Mouse (Mus musculus) gastrocnemius, postnatal 36 days (tissue): ENCODE measurements around the gene Gpd1. TPM values are rescaled to one million over a fixed set of nuclear protein-coding genes. Genes with fewer than 3 reads are reported as not detected.

Experiments
- DNase-seq, 2 experiments: peaks; one replicate each; pipeline ENCODE4 v3.0.0; 2022
- intact Hi-C: fragments of 180-260 bp; cut with DNase I; formaldehyde crosslinking; loops from one replicate; pipeline ENCODE4 v1.15.1; 2025
- long read RNA-seq, 2 experiments: library from polyadenylated mRNA; stranded (forward); transcript quantifications; one replicate each; pipeline ENCODE4 v2.0.0; 2021
- total RNA-seq, 2 experiments: library from RNA; stranded (reverse); gene quantifications; 2 replicates each; pipeline ENCODE4 v1.2.3; 2021

Gene Gpd1
- 100 to 1,000 TPM; 569 to 657 TPM for total RNA-seq
- long read RNA-seq, experiment 1, transcript Gpd1-201 (8 exons, 2,861 nt) = major isoform, 151 of 430 reads
- long read RNA-seq, experiment 1, partial matches to known transcripts = 269 of 430 reads
- long read RNA-seq, experiment 1, other reads (novel, unspliced or antisense) = 10 of 430 reads
- long read RNA-seq, experiment 2, transcript Gpd1-201 (8 exons, 2,861 nt) = major isoform, 193 of 504 reads
- long read RNA-seq, experiment 2, partial matches to known transcripts = 310 of 504 reads
- long read RNA-seq, experiment 2, other reads (novel, unspliced or antisense) = 1 of 504 reads

DNA sequence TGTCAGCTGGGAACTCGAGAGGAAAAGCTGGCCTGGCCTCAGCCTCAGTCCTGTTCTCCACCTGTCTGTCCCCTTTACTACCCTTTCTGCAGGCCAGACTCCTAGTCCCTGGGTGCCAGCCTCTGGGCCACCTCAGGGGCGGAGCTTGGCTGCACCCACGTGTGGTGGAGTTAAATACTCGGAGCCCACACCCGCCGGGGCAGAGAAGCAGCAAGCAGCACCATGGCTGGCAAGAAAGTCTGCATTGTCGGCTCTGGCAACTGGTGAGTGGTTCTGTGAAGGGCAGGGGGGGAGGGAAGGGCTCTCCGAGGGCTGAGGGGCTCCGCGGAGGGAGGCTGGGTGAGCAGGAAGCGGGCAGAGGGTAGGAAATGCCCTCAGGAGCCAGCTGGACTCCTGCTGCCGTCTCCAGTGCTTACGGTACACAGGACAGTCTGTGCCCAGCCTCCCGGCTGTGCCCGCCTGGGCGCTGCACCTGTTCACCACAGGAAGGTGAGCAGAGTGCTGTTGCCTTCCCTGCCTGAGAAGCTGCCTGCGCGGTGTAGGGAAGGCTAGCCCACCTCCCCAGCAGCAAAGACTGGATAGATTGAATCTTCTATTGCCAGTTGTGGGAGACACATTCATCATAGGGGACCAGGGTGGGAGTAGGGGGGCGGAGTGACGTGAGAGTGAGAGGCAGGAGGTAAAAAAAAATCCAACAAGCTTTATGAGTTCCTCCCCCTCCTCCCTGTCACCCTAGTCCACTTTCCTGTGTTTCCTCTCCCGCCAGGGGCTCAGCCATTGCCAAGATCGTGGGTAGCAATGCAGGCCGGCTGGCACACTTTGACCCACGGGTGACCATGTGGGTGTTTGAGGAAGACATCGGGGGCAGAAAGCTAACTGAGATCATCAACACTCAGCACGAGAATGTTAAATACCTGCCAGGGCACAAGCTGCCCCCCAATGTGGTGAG, at the start of gene Gpd1:
Gene Gpd1 (plus strand): TSS at position 130 of the 949 bp plus-strand sequence.
- DNase-seq = peak; percentile 61 to 64
- intact Hi-C loops = loop anchor here (5.0 kb wide), 1 partner anchor 185 kb away; no protein-coding TSS in a partner anchor

DNA sequence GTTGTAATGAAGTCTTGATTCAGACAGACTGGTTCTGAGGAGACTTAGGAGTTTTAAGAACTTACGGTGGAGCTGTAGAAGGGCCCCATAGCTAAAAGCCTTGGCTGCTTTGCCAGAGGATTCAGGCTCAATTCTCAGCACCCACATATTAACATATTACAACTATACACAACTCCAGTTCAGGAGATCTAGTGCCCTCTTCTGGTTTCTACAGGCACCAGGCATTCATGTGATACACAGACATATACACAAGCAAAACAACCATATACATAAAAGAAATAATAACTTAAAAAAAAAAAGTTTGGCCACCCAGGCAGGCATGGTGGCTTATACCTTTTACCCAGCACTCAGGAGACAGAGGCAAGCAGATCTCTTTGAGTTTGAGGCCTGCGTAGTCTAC, 49.8 kb upstream of the Gpd1 start:
- intact Hi-C loops = no loop called here
- no peak for DNase-seq

DNA sequence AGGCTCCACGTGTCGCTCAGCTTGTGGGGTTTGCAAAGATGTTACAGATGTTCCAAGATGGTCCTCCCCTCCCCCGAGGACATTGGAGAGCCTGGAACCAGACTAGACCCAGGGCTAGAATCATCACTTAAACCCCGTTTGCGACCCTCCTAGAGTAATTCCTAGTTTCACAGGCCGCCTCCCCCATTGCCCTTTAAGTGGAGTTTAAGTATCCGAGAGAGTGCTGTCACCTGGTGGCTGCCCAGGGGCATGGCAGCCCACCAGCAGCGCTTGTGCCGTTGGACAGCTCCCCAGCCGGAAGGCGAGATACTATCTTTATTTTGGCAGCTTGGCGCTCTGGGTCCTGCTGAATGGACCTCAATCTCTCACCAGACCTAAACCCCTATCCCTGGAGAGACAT, 48.4 kb upstream of the Gpd1 start:
- intact Hi-C loops = loop anchor here (1.0 kb wide), 1 partner anchor 73 kb away; no protein-coding TSS in a partner anchor
- peak; percentile 63 for DNase-seq

DNA sequence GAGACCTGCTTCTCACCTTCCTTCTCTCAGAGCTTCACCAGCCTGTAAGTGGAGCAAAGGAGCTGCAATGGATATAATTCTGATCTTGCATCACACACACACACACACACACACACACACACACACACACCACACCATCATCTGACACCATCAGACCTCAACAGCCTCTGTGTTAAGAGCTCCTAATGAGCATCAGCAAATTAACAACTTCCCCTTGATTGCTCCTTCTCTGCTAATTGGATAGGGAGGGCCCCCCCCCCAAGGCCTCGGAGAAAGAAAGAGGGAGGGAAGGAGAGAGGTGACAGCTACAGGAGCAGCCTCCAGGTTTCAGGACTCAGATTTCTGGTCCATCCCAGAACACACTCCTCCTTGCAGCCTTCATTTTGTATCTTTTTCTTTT, 47.9 kb upstream of the Gpd1 start:
- intact Hi-C loops = loop anchor here (1.0 kb wide), 1 partner anchor 73 kb away; no protein-coding TSS in a partner anchor
- DNase-seq = no peak

DNA sequence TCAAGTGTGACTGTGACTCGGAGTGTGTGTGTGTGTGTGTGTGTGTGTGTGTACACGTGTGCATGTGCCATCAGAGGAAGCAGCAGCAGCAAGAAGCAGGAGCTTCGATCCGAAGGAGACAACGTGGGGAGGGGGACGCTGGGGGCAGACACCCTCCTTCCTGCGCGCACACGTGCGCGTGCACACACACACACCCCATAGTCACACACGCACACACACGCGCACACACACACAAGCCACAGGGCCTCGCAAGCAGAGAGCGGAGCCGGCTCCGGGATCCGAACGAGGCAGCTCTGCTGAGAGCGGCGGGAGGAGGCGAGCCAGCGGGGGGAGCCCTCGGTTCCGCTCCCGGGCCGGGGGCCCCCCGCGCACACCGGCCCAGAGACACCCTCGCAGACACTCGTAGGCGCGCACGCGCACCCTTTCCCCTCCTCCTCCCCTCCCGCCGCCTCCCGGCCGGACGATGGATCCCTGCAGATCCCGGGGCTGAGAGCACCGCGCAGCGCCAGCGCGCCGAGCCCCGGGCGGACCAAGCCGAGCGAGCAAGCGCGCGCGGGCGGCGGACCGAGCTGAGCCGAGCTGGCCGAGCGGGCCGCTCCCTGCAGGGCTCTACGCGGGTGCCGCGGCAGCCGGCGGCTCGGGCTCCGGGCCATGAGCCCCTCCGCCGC, 47.0 kb upstream of the Gpd1 start, which contains the start of gene Asic1:
Gene Asic1 (plus strand): TSS at position 215 of the 668 bp plus-strand sequence.
- intact Hi-C loops = loop anchor here (5.0 kb wide), 1 partner anchor 163 kb away; no protein-coding TSS in a partner anchor
- DNase-seq = peak; percentile 48 to 50

DNA sequence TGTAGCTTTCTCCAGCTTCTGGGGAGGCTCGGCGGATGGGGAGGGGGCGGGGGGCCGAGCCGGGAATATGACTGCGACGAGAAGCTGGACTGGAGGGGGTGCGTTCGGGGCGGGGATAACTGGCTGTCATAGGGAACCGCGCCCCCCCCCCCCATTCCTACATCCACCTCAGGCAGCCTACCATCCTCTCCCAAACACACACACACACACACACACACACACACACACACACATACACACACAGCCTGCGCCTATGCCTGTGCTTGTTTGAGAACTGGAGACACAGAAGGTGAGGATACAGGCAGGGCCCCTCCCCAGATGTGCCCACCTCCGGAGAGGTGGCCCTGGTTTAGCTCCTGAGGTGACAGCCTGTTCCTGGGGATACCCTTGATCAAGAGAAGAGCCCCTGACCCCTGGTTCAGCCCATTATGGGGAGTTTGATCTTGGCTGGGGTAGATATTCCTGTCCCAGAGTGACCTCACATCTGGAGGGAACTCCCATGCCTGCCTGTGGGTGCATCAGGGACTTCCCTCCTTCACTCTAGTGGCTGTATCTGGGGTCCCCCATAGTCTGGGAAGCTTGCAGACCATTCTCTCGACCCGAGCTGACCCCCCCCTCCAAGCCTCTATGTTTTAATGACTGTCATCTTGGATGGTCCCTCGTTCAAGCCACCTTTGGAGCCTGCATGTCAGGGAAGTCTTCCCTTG, 46.2 kb upstream of the Gpd1 start:
- no peak for DNase-seq
- intact Hi-C loops = loop anchor here (5.0 kb wide), 1 partner anchor 164 kb away; no protein-coding TSS in a partner anchor

DNA sequence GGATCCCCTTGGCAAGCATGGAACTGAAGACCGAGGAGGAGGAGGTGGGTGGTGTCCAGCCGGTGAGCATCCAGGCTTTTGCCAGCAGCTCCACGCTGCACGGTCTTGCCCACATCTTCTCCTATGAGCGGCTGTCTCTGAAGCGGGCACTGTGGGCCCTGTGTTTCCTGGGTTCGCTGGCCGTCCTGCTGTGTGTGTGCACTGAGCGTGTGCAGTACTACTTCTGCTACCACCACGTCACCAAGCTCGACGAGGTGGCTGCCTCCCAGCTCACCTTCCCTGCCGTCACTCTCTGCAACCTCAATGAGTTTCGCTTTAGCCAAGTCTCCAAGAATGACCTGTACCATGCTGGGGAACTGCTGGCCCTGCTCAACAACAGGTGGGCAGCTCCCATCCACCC, 45.5 kb upstream of the Gpd1 start:
- DNase-seq = no peak
- intact Hi-C loops = loop anchor here (5.0 kb wide), 1 partner anchor 164 kb away; no protein-coding TSS in a partner anchor

DNA sequence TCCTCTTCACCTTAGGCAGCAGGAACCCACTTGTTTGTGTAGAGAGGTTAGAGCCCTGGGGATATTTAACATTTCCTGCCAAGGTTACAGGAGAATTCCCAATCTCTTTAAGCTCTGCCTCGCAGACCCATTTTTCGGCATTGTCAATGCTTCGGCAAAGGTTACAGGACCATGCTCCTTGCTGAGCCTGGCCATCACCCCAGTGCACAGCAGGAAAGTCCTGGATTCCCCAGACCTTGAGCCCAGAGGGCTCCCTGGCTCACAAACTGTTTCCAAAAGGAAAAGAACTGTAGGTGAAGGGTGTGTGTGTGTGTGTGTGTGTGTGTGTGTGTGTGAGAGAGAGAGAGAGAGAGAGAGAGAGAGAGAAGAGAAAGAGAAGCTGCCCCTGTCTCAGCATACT, 42.4 kb upstream of the Gpd1 start:
- no peak for DNase-seq
- intact Hi-C loops = loop anchor here (5.0 kb wide), 1 partner anchor 168 kb away; no protein-coding TSS in a partner anchor

DNA sequence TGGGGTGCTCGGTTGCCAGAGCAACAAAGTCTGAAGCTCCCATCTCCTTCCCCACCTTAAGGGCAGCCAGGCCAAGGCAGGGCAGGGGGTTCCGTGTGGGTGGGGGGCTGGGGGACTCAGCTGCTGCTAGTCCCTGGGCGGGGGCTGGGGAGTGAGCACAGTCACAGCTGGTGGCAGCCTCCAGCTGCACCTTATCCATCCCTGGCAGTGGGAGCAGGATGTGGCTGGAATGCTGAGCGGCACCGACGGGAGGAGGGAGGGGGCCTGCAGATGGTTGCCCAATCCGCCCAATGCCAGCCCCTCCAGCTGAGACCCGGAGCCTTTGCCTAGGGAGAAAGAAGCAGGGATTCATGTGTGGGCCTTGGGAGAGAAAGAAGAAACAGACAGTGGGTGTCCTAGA, 40.2 kb upstream of the Gpd1 start:
- no peak for DNase-seq
- intact Hi-C loops = no loop called here

DNA sequence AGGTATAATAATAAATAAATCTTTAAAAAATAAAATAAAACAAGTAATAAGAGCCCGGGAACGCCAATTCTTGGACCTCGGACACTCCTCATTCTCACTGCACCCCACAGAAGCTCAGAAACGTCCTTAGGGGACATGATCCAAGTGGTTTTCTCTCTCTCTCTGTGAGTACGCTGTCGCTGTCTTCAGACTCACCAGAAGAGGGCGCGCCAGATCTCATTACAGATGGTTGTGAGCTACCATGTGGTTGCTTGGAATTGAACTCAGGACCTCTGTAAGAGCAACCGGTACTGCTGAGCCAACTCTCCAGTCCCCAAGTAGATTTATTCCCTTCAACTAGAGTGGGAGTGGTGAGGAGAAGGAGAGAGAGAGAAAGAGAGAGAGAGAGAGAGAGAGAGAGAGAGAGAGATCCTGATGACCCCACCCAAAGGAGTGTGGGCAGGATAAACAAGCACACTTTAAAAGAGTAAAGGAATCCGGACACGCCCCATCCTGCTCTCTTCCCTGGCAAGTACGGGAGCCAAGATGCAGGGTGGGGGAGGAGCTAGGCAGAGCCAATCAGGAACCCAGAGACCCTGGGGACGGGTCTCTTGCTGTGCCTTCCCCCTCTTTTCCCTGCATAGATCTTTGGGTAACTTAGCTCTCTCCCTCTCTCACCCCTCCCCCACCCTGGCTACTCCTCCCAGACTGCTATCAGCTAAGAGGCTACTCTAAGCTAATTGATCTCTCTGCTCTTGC, 39.1 kb upstream of the Gpd1 start:
- DNase-seq = no peak
- intact Hi-C loops = no loop called here

DNA sequence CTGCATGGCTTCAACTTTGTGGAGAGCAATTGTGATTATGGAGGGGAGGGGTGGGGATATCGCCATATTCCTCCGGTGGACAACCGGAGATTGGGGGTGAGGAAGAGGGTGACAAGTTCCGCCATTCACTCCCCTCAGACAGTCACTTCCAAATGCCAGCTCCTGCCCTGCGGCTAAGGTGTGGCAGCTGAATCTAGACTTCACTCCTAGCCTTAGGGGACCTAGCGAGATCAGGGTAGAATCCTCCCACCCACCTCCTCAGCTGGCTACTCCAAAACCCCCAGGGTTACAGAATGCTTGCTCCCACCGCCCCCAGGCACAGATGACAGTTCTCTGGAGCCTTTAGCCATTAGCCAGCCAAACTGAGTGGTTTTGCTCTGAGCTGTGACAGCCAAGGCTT, 38.3 kb upstream of the Gpd1 start:
- intact Hi-C loops = no loop called here

DNA sequence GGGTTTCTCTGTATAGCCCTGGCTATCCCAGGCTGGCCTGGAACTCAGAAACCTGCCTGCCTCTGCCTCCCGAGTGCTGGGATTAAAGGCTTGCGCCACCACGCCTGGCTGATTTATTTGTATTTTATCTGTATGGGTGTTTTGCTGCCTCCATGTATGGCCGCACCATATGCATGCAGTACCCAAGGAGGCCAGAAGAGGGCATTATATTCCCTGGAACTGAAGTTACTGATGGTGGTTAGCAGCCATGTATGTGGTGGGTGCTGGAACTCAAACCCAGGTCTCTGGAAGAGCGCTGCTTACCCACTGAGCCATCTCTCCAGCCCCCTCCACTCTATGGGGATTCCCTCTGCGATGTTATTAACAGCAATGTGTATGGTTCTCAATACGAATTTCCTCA, 34.4 kb upstream of the Gpd1 start:
- DNase-seq = no peak
- intact Hi-C loops = no loop called here

More for the DNA sequence above, 38.3 kb upstream of the Gpd1 start:
- no peak for DNase-seq

DNA sequence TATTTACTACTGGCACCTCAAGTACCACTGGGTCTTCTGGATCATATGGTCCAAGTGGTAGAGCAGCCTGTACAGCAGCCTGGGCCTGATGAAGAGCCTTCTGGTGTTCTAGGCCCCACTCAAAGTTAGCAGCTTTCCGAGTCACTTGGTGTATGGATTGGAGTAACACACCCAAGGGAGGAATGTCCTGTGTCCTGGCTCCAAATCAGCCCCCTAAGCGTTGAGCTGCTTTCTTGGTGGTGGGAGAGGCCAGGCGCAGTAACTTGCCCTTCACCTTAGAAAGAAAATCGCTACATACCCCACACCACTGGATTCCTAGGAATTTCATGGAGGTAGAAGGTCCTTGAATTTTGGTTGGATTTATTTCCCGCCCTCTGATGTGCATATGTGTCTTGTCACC, 33.2 kb upstream of the Gpd1 start:
- intact Hi-C loops = no loop called here
- DNase-seq = no peak

DNA sequence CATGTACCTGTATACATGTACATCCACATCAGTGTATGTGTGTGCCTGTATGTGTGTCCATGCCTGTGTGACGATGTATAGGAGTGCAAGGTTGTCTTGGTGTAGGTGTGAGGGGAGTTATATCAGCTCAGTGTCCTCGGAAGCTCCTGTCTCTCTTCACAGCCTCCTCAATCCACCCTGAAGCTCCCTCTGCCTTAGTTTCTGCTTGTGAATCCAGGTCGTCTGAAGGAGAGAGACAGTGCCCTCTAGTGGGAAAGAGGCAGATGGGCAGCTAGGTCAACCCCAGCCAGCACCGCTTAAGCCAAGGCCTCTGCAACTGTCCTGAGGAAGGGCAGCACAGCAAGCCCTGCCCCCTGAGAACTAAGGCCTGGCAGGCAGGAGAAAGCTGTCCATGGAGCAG, 28.6 kb upstream of the Gpd1 start:
- DNase-seq = peak in 1 of 2 experiments; percentile 35

DNA sequence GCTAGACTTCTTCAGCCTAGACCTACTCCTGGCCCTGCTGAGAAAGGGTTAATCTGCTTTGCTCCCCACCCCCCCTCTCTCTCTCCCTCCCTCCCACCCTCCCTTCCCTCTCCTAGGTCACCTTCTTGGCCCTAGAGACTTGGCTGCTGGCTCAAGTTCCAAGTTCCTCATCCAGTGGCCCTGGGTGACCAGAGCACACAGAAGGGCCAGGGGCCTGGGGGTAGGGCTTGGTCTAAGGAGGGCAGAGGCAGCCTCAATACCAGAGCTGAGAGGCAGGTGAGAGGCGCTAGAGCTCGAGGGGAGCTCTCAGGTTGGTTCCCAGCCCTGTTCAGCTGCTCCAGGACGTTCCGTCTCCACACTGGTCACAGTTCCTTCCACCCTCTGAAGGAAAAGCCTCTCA, 26.4 kb upstream of the Gpd1 start:
- intact Hi-C loops = no loop called here
- no peak for DNase-seq

More for the DNA sequence above, 28.6 kb upstream of the Gpd1 start:
- intact Hi-C loops = loop anchor here (1.0 to 5.0 kb wide), 2 partner anchors 92 to 191 kb away; no protein-coding TSS in a partner anchor

DNA sequence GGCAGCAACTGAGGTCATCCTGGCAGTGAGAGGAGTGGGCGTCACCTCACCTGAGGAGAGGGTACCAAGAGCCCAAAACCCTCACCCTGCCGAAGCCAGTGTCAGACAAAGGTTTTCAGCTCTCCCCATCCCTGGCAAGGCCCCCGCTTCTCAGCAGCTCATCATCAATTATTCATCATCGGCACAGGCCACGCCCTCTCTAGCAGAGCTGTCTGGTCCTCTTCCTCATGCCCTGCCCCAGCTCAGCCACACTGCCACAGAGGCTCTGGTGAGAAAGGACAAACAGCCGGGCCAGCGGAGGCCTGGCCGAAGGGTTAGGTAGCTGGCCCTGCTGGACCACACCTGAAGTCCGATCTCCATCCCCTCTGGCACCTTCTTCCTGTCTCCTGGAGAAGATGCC, 25.3 kb upstream of the Gpd1 start:
- DNase-seq = no peak
- intact Hi-C loops = no loop called here

DNA sequence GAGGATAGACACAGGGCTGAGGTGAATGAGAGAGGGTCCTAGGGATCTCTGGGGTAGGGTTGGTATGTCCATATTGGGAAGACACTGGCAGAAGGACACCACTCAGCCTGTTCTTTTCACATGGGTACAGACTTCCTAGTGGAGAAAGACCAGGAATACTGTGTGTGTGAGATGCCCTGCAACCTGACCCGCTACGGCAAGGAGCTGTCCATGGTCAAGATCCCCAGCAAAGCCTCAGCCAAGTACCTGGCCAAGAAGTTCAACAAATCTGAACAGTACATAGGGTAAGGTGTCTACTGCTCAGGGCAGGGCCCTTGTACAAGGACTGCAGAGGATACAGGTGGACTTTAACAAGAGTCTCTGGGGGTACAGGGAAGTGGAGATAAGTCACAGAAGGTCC, 20.0 kb upstream of the Gpd1 start:
- intact Hi-C loops = no loop called here
- no peak for DNase-seq

DNA sequence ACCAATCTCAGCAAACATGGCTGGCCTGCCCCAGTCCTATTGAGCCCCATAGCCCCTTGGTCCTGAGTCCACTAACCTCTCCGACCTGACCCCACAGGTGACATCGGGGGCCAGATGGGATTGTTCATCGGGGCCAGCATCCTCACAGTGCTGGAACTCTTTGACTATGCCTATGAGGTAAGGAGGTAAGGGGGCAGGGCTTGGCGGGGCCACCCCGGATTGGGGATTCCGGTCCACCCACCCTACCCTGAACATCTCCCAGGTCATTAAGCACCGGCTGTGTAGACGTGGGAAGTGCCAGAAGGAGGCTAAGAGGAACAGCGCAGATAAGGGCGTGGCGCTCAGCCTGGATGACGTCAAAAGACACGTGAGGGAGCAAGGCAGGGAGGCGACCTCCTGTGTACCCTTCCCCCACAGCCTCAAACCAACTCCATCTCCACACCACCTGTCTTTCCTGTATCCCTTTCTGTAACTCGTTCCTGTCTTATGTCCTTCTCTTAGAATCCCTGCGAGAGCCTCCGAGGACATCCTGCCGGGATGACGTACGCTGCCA, 18.7 kb upstream of the Gpd1 start:
- intact Hi-C loops = no loop called here

DNA sequence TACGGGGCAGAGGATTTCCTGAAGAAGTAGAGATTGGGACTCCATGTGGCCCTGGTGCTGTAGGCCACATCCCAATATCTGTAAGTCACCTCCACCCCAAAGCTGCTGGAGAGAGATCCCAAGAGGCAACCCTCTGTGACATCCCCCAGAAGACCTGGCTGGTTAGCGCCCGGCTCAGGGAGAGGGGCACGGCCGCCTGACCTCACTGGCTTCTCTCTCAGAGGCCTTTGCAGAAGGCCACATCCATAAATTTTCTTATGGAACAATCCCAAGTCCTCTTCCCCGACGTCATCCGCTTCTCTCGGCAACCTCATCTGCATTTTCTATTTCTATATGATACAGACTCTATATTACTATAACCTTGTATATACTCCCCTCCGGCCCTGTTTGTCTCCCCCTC, 17.6 kb upstream of the Gpd1 start:
- no peak for DNase-seq
- intact Hi-C loops = no loop called here

More for the DNA sequence above, 18.7 kb upstream of the Gpd1 start:
- DNase-seq = no peak
